Mouse (Mus musculus): ENCODE data around the gene Trim8. TPM values are rescaled to one million over a fixed set of nuclear protein-coding genes. Genes with fewer than 3 reads are reported as not detected.
A peak's percentile ranks its signal among the peaks of the same experiment; 100 is the strongest.

Gene Trim8
- total and polyA plus RNA-seq, 3 experiments = 24.1 to 39.8 (median 39.2) TPM

DNA sequence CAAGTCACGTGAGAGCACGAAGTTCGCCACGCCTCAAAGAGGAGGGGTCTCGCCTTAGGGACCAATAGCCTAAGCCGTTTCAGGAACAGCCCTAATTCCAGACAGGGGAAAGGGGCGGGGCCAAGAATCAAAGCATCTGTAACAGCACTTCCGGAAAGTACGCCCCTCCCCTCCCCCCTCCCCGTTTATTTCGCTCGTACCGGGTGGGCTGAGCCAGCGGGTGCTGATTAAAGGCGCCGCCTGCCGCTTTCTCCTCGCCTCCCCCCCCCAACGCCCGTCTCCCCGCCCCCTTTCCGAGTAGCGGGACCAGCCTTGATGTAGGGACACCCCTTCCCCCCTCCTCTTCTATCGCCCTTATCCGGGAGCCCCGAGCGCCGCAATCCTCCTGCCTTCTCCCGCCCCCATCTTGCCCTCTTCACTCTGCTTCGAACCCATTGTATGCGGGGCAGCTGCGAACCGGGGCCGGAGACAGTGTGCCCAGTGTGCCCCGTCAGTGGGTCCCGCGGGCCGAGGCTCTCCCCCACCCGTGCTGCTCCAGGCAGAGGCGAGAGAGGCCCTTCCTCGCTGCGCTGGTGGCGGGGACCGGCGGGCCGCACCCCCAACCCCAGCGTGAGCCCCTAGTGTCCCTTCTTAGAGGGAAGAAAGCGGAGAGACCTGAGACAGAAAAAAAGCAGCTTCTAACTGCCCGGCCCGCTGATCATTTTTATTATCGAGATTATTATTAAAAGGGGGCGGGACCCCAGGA, 1.5 kb upstream of the Trim8 start:
- intact Hi-C loops (cut with DNase I) = loop anchor here (1.0 to 5.0 kb wide), 4 partner anchors 15 to 103 kb away; partner anchors contain the start of genes Actr1a, Arl3, Sfxn2 and Sufu
- DNase-seq = peak; percentile 92 to 98
- WGBS = under 1% methylated on average over 43 of the region's 52 CpGs
- peaks cover 3% of the 10 kb centered on the region for H3K4me1 ChIP-seq (ENCODE audit: control insufficient read depth, insufficient read depth, low read length)
- peak overlapping the region; percentile 97 for H3K4me3 ChIP-seq
- no peaks in the 10 kb centered on the region for H3K79me2 ChIP-seq (replicated peaks; ENCODE audit: control insufficient read depth, insufficient read depth, low read length)
- no peak for TF ChIP-seq CTCF (IDR thresholded peaks at IDR 0.05)
- TF ChIP-seq POLR2A (IDR thresholded peaks at IDR 0.05; ENCODE audit: insufficient read depth, low read depth, low read length) = 0 out of 2 replicates have a peak, but pooled peaks have one; percentile 61
- peak overlapping the region; percentile 89 for H3K9ac ChIP-seq (ENCODE audit: low read depth, low read length)
- no peaks in the 10 kb centered on the region for H3K27me3 ChIP-seq (ENCODE audit: control insufficient read depth, insufficient read depth, low read length)
- peaks cover 5% of the 10 kb centered on the region; the same call in 1 of the 2 replicates for H3K36me3 ChIP-seq (ENCODE audit: control insufficient read depth, insufficient read depth, low read length)
- peak overlapping the region; percentile 99 for H3K27ac ChIP-seq

DNA sequence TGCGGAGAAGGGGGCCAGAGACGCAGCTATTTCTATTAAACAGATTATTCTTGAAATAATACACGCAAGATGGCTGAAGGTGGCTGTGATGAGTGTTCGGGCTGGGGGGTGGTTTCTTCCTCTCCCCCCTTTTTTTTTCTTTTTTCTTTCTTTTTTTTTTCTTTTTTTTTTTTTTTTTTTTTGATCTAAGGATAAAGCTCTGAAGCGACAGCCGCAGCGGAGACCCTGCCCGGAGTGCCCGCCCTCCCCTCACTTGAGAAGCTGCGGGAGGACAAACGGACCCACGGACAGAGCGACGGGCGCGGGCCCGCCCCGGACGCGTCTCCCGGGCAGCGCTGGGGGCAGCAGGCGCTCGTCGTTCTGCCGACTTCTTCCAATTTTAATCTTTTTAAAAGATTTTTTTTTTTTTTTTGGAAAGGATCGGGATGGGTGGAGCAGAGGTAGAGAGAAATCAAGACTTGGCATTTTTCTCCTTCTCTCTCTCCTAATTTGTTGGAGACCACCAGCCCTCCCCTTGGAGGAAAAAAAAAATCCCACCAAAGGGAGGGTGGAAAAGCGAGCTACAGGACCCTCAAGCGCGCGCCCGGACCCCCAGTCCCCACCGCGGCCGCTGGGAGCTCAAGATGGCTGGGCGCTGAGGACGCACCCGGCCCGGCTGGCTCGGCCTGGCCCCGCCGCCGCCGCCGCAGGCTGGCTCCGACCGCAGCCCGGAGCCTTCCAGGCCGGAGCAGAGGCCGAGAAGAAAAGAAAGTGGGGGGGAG, 741 bp upstream of the Trim8 start:
- Histone ChIP-seq H3K9ac (ENCODE audit: low read depth, low read length) (peak overlapping the region; percentile 94), H3K79me2 (replicated peaks; ENCODE audit: control insufficient read depth, insufficient read depth, low read length) (peaks cover 2% of the 10 kb centered on the region), H3K4me1 (ENCODE audit: control insufficient read depth, insufficient read depth, low read length) (peaks cover 9% of the 10 kb centered on the region), H3K4me3 (peak overlapping the region; percentile 97), H3K27ac (peak overlapping the region; percentile 99), H3K27me3 (ENCODE audit: control insufficient read depth, insufficient read depth, low read length) (no peaks in the 10 kb centered on the region), H3K36me3 (ENCODE audit: control insufficient read depth, insufficient read depth, low read length) (peaks cover 10% of the 10 kb centered on the region)
- under 1% methylated on average over 40 of the region's 50 CpGs for WGBS
- TF ChIP-seq EP300 (IDR thresholded peaks at IDR 0.05; ENCODE audit: insufficient read depth, low read depth, low read length) (no peak), POLR2A (IDR thresholded peaks at IDR 0.05; ENCODE audit: insufficient read depth, low read depth, low read length) (0 out of 2 replicates have a peak, but pooled peaks have one; percentile 10)
- intact Hi-C loops (cut with DNase I) = loop anchor here (5.0 kb wide), 2 partner anchors 72 to 103 kb away; partner anchors contain the start of genes Actr1a, Arl3, Sfxn2 and Sufu
- DNase-seq = peak in 1 of 2 experiments; percentile 80

DNA sequence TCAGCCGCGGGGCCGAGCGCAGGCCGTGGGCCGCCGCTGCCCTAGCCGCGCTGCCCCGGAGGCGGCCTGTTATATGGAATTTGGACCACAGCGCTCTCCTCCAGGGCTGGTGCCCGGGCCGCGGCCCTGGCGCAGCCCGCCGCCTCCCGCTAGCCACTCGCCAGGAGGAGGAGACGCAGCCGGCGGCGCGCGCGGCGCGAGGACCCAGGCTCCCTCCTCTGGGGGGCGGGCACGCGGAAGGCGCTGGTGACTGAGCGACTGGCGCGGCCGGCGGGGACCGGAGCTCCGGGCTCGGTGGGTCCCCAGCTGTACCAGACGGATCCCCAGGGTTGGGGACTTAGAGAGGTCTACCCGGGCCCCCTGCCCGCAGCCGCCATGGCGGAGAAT, 560 bp downstream of the Trim8 start:
- peaks cover 18% of the 10 kb centered on the region for H3K36me3 ChIP-seq (ENCODE audit: control insufficient read depth, insufficient read depth, low read length)
- under 1% methylated on average over 45 of the region's 46 CpGs for WGBS
- intact Hi-C loops (cut with DNase I) = loop anchor here (1.0 to 5.0 kb wide), 4 partner anchors 24 to 105 kb away; partner anchors contain the start of genes Actr1a, Arl3, Sfxn2 and Sufu
- TF ChIP-seq EP300 (IDR thresholded peaks at IDR 0.05; ENCODE audit: insufficient read depth, low read depth, low read length) (no peak), POLR2A (IDR thresholded peaks at IDR 0.05; ENCODE audit: insufficient read depth, low read depth, low read length) (0 out of 2 replicates have a peak, but pooled peaks have one; percentile 27), CTCF (IDR thresholded peaks at IDR 0.05) (peak; percentile 6; the same call in 1 of the 2 replicates)
- peak overlapping the region; percentile 99 for H3K27ac ChIP-seq
- peaks cover 6% of the 10 kb centered on the region for H3K79me2 ChIP-seq (replicated peaks; ENCODE audit: control insufficient read depth, insufficient read depth, low read length)
- DNase-seq = peak; percentile 90
- H3K9ac ChIP-seq (ENCODE audit: low read depth, low read length) = peak overlapping the region; percentile 100
- H3K4me3 ChIP-seq = peak overlapping the region; percentile 97
- no peaks in the 10 kb centered on the region for H3K27me3 ChIP-seq (ENCODE audit: control insufficient read depth, insufficient read depth, low read length)
- H3K4me1 ChIP-seq (ENCODE audit: control insufficient read depth, insufficient read depth, low read length) = peaks cover 17% of the 10 kb centered on the region

DNA sequence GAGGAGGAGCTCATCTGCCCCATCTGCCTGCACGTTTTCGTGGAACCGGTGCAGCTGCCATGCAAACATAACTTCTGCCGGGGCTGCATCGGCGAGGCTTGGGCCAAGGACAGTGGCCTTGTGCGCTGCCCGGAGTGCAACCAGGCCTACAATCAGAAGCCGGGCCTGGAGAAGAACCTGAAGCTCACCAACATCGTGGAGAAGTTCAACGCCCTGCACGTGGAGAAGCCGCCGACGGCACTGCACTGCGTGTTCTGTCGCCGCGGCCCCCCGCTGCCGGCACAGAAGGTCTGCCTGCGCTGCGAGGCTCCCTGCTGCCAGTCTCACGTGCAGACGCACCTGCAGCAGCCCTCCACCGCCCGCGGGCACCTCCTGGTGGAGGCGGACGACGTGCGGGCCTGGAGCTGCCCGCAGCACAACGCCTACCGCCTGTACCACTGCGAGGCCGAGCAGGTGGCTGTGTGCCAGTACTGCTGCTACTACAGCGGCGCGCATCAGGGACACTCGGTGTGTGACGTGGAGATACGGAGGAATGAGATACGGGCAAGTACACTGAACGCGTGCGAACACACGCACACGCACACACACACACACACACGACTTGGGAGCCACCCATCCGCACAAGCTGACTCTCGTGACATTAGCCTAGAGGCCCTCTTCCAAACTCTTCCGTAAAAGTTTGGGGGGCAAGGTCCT, 1.1 kb downstream of the Trim8 start:
- TF ChIP-seq EP300 (IDR thresholded peaks at IDR 0.05; ENCODE audit: insufficient read depth, low read depth, low read length) (0 out of 2 replicates have a peak, but pooled peaks have one; percentile 7), POLR2A (IDR thresholded peaks at IDR 0.05; ENCODE audit: insufficient read depth, low read depth, low read length) (peak; percentile 54; the same call in 1 of the 2 replicates), CTCF (IDR thresholded peaks at IDR 0.05) (peak; percentile 71)
- WGBS = under 1% methylated on average over 53 of the region's 53 CpGs
- peaks cover 7% of the 10 kb centered on the region for H3K79me2 ChIP-seq (replicated peaks; ENCODE audit: control insufficient read depth, insufficient read depth, low read length)
- peaks cover 18% of the 10 kb centered on the region for H3K4me1 ChIP-seq (ENCODE audit: control insufficient read depth, insufficient read depth, low read length)
- peaks cover 23% of the 10 kb centered on the region for H3K36me3 ChIP-seq (ENCODE audit: control insufficient read depth, insufficient read depth, low read length)
- peak overlapping the region; percentile 100 for H3K9ac ChIP-seq (ENCODE audit: low read depth, low read length)
- intact Hi-C loops (cut with DNase I) = loop anchor here (1.0 to 5.0 kb wide), 4 partner anchors 24 to 105 kb away; partner anchors contain the start of genes Actr1a, Arl3, Sfxn2 and Sufu
- H3K27me3 ChIP-seq (ENCODE audit: control insufficient read depth, insufficient read depth, low read length) = no peaks in the 10 kb centered on the region
- H3K27ac ChIP-seq = peak overlapping the region; percentile 99
- peak; percentile 86 to 87 for DNase-seq
- peak overlapping the region; percentile 97 for H3K4me3 ChIP-seq

DNA sequence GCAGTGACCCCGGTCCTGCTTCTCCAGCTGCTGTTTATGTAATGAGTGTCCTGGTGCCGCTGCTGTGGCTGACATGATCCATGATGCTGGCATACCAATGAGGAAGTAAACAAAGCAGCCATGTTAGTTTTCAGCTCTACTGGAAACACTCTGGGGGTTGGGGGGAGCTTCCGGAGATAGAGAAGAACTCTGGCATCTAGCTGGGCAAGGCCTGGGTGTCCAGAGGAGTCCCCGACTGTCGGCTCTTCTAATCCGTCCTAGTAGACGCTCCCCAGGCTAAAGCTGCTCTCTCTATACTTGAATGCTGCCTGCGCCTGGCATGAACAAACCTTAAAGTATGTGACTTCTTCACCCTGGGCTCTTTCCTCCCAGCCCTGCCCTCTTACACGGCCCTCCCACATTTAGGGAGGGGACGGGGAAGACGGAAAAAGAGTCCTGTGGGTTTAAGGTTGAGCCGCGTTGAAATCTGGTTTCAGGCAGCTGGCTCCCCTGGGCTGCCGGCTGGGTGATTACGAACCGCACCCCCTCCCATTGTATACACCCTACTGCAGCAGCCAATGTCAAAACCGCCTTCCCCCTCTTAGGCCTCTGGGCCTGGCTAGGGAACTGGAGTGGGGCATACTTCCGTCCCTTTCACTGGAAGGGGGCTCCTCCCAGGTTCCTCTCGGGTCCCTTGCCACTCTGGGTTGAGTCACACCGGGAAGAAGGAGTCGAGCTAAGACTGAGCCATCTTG, 2.0 kb downstream of the Trim8 start:
- intact Hi-C loops (cut with DNase I) = loop anchor here (1.0 to 5.0 kb wide), 4 partner anchors 21 to 106 kb away; partner anchors contain the start of genes Actr1a, Arl3, Sfxn2 and Sufu
- Histone ChIP-seq H3K4me3 (peak overlapping the region; percentile 97), H3K27ac (peak overlapping the region; percentile 99), H3K9ac (ENCODE audit: low read depth, low read length) (peak overlapping the region; percentile 100), H3K36me3 (ENCODE audit: control insufficient read depth, insufficient read depth, low read length) (peaks cover 32% of the 10 kb centered on the region), H3K79me2 (replicated peaks; ENCODE audit: control insufficient read depth, insufficient read depth, low read length) (peaks cover 12% of the 10 kb centered on the region), H3K27me3 (ENCODE audit: control insufficient read depth, insufficient read depth, low read length) (no peaks in the 10 kb centered on the region), H3K4me1 (ENCODE audit: control insufficient read depth, insufficient read depth, low read length) (peaks cover 26% of the 10 kb centered on the region)
- peak; percentile 85 to 90 for DNase-seq
- peak; percentile 86 for TF ChIP-seq POLR2A (IDR thresholded peaks at IDR 0.05; ENCODE audit: insufficient read depth, low read depth, low read length)
- no peak for TF ChIP-seq CTCF (IDR thresholded peaks at IDR 0.05)
- TF ChIP-seq EP300 (IDR thresholded peaks at IDR 0.05; ENCODE audit: insufficient read depth, low read depth, low read length) = peak; percentile 80; the same call in 1 of the 2 replicates
- under 1% methylated on average over 21 of the region's 21 CpGs for WGBS
